Mouse (Mus musculus) stomach, adult 2 months (tissue): ENCODE results near the gene Nptn. TPM values are rescaled to one million over a fixed set of nuclear protein-coding genes. Genes with fewer than 3 reads are reported as not detected.

Source experiments
- polyA plus RNA-seq: library from polyadenylated mRNA; depleted of rRNA; stranded (reverse); fragments of >200 nt; gene quantifications from 2 replicates; pipeline ENCODE4 v1.2.3, GENCODE M21; 2012; rRNA removed

Gene Nptn
- 295 and 321 TPM in 2 replicates for polyA plus RNA-seq

DNA sequence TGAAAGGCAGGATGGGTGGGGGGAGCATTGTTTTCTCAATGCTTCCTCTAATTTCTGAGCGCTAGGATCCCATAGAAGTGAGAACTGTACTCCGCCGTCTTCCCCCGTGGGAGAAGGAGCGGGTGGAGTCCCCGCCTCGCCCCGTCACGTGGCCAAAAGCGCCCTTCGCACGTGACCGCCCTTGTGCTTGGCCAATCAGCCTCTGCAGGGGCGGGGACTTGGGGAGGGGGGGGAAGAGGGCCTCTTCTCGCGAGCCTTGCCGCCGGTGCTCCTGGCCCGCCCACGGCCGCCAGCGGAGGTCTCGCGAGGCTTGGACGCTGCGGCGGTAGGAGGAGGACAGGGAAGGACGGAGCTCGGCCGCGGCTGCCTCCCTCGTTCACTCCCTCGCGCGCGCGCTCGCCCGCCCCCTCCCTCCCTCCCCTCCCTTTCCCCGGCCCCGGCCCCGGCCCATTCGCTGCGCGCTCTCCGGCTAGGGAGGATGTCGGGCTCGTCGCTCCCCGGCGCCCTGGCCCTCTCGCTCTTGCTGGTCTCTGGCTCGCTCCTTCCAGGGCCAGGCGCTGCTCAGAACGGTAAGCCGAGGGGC, at the start of gene Nptn:
Gene Nptn (plus strand): TSS at position 283 of the 583 bp plus-strand sequence.

DNA sequence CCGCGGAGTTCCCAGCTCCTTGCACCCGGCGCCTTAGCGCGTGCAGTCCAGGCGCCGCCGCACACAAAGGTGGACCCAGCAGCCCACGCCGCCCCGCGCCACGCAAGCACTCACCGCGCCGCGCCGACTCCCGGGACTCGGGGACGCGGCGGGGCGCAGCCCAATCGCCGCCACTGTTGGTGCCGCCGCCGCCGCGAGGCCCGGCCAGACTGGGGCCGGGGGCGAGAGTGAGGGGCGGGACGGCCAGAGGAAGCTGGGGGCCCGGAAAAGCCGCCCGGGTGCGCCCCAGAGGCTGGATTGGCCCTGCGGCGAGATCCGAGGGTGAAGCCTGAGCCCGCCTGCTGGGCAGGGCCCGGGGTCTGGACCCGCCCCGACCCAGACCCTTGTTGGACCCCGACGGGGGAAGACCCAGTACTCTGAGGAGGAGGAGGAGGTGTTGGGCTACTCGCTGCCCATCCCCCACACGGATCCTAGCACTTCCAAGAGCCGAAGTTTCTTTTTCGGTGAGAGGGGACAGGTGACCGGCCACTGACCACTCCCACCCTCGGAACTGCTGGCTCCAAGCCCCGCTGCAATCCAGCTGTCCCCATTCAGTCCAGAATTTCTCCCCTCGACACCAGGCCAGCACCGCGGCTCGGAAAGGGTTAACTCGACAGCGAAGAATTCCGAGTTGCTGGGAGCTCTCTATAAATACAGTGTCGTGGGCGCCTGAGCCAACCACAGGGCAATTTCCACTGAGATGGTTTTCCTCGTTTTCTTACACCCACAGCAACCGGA, 26.9 kb upstream of the Nptn start, which contains the start of gene Cd276:
Gene Cd276 (minus strand): TSS at position 530 of the 777 bp plus-strand sequence.

Other genes starting within 250 kb of the Nptn start
- not detected in 2 replicates for gene Tbc1d21, start 211.8 kb upstream of the Nptn start, polyA plus RNA-seq
- 3.0 and 3.2 TPM in 2 replicates for gene Insyn1, start 93.6 kb upstream of the Nptn start, polyA plus RNA-seq
- gene Cd276, start 26.8 kb upstream of the Nptn start, polyA plus RNA-seq = 7.2 TPM in 2 replicates
- 0.12 and 0.47 TPM in 2 replicates for gene Rec114, start 161.7 kb downstream of the Nptn start, polyA plus RNA-seq
- gene Hcn4, start 241.2 kb downstream of the Nptn start, polyA plus RNA-seq = 0.23 and 0.30 TPM in 2 replicates